Mouse (Mus musculus) limb, embryonic 15.5 days (tissue): ENCODE measurements at regions not wholly inside any gene's neighbourhood (a gene's known extent, or its start where the extent isn't known, plus 50 kb on each side); places are given as distances from the start of the nearest gene placed in this dataset.

Experiments used
- ATAC-seq: fragments of 200-750 bp; cut with Nextera tagmentation; 2 replicates; pipeline ENCODE4 v1.8.0; 2017; ENCODE audit warnings: low read depth, moderate TSS enrichment; ENCODE audit not compliant: insufficient number of reproducible peaks, low FRiP score, low TSS enrichment
- H3K27ac ChIP-seq: fragments of 300-500 bp; sonication (generic); 2 replicates; pipeline ENCODE4 v1.5.1; 2015; ENCODE audit warnings: moderate library complexity, mild to moderate bottlenecking, inconsistent platforms
- H3K27me3 ChIP-seq: fragments of 300-500 bp; sonication (generic); 2 replicates; pipeline ENCODE4 v1.6.1; 2015; ENCODE audit warnings: inconsistent platforms
- H3K36me3 ChIP-seq: fragments of 300-500 bp; sonication (generic); 2 replicates; pipeline ENCODE4 v1.6.1; 2015; ENCODE audit warnings: inconsistent platforms
- H3K4me1 ChIP-seq: fragments of 300-500 bp; sonication (generic); 2 replicates; pipeline ENCODE4 v1.6.1; 2015; ENCODE audit warnings: inconsistent platforms
- H3K4me2 ChIP-seq: fragments of 300-500 bp; sonication (generic); 2 replicates; pipeline ENCODE4 v1.6.1; 2015; ENCODE audit warnings: mild to moderate bottlenecking, inconsistent platforms
- H3K4me3 ChIP-seq: fragments of 300-500 bp; sonication (generic); 2 replicates; pipeline ENCODE4 v1.5.1; 2015; ENCODE audit warnings: mild to moderate bottlenecking, inconsistent platforms
- H3K9ac ChIP-seq: fragments of 300-500 bp; sonication (generic); 2 replicates; pipeline ENCODE4 v1.6.1; 2015; ENCODE audit warnings: inconsistent platforms
- H3K9me3 ChIP-seq: fragments of 300-500 bp; sonication (generic); 2 replicates; pipeline ENCODE4 v1.6.1; 2016; ENCODE audit warnings: inconsistent platforms
- WGBS: fragments of 180-500 bp; shearing (Covaris S2); methylation state at CpG from one replicate; pipeline ENCODE4 v1.1.7; 2015; 5-methylcytosine and 5-hydroxymethylcytosine counted together

- no peak for ATAC-seq
- WGBS, result 79% methylated on average over 3 of the region's 3 CpGs
- H3K4me3 ChIP-seq, result no peak overlapping the region
- H3K27me3 ChIP-seq, result no peaks in the 10 kb centered on the region
- H3K4me2 ChIP-seq, result no peak overlapping the region
- H3K27ac ChIP-seq, result no peak overlapping the region
- no peak overlapping the region for H3K9ac ChIP-seq
- no peaks in the 10 kb centered on the region for H3K4me1 ChIP-seq
- H3K9me3 ChIP-seq, result no peaks in the 10 kb centered on the region
- H3K36me3 ChIP-seq, result no peaks in the 10 kb centered on the region
Measured at GRCm38 (mm10) chr3:139844443-139844842, 638.9 kb downstream of the Stpg2 start.

GRCm38 (mm10) chr3:139847826-139848225, 642.3 kb downstream of the Stpg2 start:
- Histone ChIP-seq H3K27ac (no peak overlapping the region), H3K27me3 (no peaks in the 10 kb centered on the region), H3K4me2 (no peak overlapping the region), H3K9me3 (no peaks in the 10 kb centered on the region), H3K4me1 (no peaks in the 10 kb centered on the region), H3K4me3 (no peak overlapping the region), H3K36me3 (no peaks in the 10 kb centered on the region), H3K9ac (no peak overlapping the region)
- 65% methylated on average over 5 of the region's 5 CpGs for WGBS
- ATAC-seq, result no peak

- peak overlapping the region; percentile 33 for H3K4me2 ChIP-seq
- H3K27me3 ChIP-seq, result no peaks in the 10 kb centered on the region
- ATAC-seq, result peak; percentile 80
- peaks cover 11% of the 10 kb centered on the region for H3K4me1 ChIP-seq
- H3K9ac ChIP-seq, result no peak overlapping the region
- H3K4me3 ChIP-seq, result 0 out of 2 replicates have a peak overlapping the region, but pooled peaks have one; percentile 11
- H3K9me3 ChIP-seq, result no peaks in the 10 kb centered on the region
- no peaks in the 10 kb centered on the region for H3K36me3 ChIP-seq
- 16% methylated on average over 16 of the region's 16 CpGs for WGBS
- H3K27ac ChIP-seq, result peak overlapping the region; percentile 78
Measured at GRCm38 (mm10) chr3:139859966-139860635, 654.6 kb downstream of the Stpg2 start.

GRCm38 (mm10) chr3:139860831-139861371, 655.4 kb downstream of the Stpg2 start:
- Histone ChIP-seq H3K27ac (peak overlapping the region; percentile 78), H3K4me2 (peak overlapping the region; percentile 33), H3K27me3 (no peaks in the 10 kb centered on the region), H3K36me3 (no peaks in the 10 kb centered on the region), H3K9ac (no peak overlapping the region), H3K4me3 (0 out of 2 replicates have a peak overlapping the region, but pooled peaks have one; percentile 11), H3K4me1 (peaks cover 11% of the 10 kb centered on the region), H3K9me3 (no peaks in the 10 kb centered on the region)
- no peak for ATAC-seq
- 12% methylated on average over 9 of the region's 9 CpGs for WGBS

- no peak overlapping the region for H3K27ac ChIP-seq
- H3K4me3 ChIP-seq, result no peak overlapping the region
- no peaks in the 10 kb centered on the region for H3K36me3 ChIP-seq
- H3K9me3 ChIP-seq, result no peaks in the 10 kb centered on the region
- no peak overlapping the region for H3K4me2 ChIP-seq
- no peak overlapping the region for H3K9ac ChIP-seq
- H3K4me1 ChIP-seq, result peaks cover 1% of the 10 kb centered on the region
- no peak for ATAC-seq
- H3K27me3 ChIP-seq, result no peaks in the 10 kb centered on the region
Measured at GRCm38 (mm10) chr3:139866329-139866728, 660.8 kb downstream of the Stpg2 start.

- Histone ChIP-seq H3K36me3 (no peaks in the 10 kb centered on the region), H3K27me3 (no peaks in the 10 kb centered on the region), H3K9ac (no peak overlapping the region), H3K27ac (no peak overlapping the region), H3K4me2 (no peak overlapping the region), H3K4me3 (no peak overlapping the region), H3K4me1 (no peaks in the 10 kb centered on the region), H3K9me3 (no peaks in the 10 kb centered on the region)
- ATAC-seq, result no peak
- WGBS, result 76% methylated on average over 4 of the region's 4 CpGs
Measured at GRCm38 (mm10) chr3:139867030-139867429, 661.5 kb downstream of the Stpg2 start.

- H3K9me3 ChIP-seq, result no peaks in the 10 kb centered on the region
- no peak overlapping the region for H3K4me2 ChIP-seq
- H3K36me3 ChIP-seq, result no peaks in the 10 kb centered on the region
- H3K27ac ChIP-seq, result no peak overlapping the region
- no peak overlapping the region for H3K4me3 ChIP-seq
- no peak overlapping the region for H3K9ac ChIP-seq
- 78% methylated on average over 3 of the region's 3 CpGs for WGBS
- ATAC-seq, result no peak
- H3K27me3 ChIP-seq, result no peaks in the 10 kb centered on the region
- no peaks in the 10 kb centered on the region for H3K4me1 ChIP-seq
Measured at GRCm38 (mm10) chr3:139867499-139867898, 662.0 kb downstream of the Stpg2 start.

- Histone ChIP-seq H3K36me3 (no peaks in the 10 kb centered on the region), H3K4me2 (no peak overlapping the region), H3K27me3 (no peaks in the 10 kb centered on the region), H3K9me3 (no peaks in the 10 kb centered on the region), H3K27ac (no peak overlapping the region), H3K9ac (no peak overlapping the region), H3K4me1 (no peaks in the 10 kb centered on the region), H3K4me3 (no peak overlapping the region)
- WGBS, result 76% methylated on average over 3 of the region's 3 CpGs
- no peak for ATAC-seq
Measured at GRCm38 (mm10) chr3:139869779-139870178, 664.3 kb downstream of the Stpg2 start.

GRCm38 (mm10) chr3:139885942-139886860, 680.7 kb downstream of the Stpg2 start:
- Histone ChIP-seq H3K4me1 (no peaks in the 10 kb centered on the region), H3K4me2 (no peak overlapping the region), H3K27me3 (no peaks in the 10 kb centered on the region), H3K27ac (no peak overlapping the region), H3K4me3 (no peak overlapping the region), H3K9ac (no peak overlapping the region), H3K9me3 (no peaks in the 10 kb centered on the region), H3K36me3 (no peaks in the 10 kb centered on the region)
- WGBS, result 65% methylated on average over 14 of the region's 14 CpGs
- no peak for ATAC-seq

GRCm38 (mm10) chr3:139887265-139887664, 681.8 kb downstream of the Stpg2 start:
- Histone ChIP-seq H3K9me3 (no peaks in the 10 kb centered on the region), H3K4me2 (no peak overlapping the region), H3K27me3 (no peaks in the 10 kb centered on the region), H3K36me3 (no peaks in the 10 kb centered on the region), H3K27ac (no peak overlapping the region), H3K9ac (no peak overlapping the region), H3K4me3 (no peak overlapping the region), H3K4me1 (no peaks in the 10 kb centered on the region)
- WGBS, result 73% methylated on average over 5 of the region's 5 CpGs
- ATAC-seq, result no peak

- no peak overlapping the region for H3K4me3 ChIP-seq
- no peaks in the 10 kb centered on the region for H3K27me3 ChIP-seq
- no peak overlapping the region for H3K9ac ChIP-seq
- no peaks in the 10 kb centered on the region for H3K9me3 ChIP-seq
- H3K4me1 ChIP-seq, result no peaks in the 10 kb centered on the region
- WGBS, result 83% methylated on average over 1 of the region's 1 CpGs
- no peak overlapping the region for H3K27ac ChIP-seq
- H3K4me2 ChIP-seq, result no peak overlapping the region
- no peaks in the 10 kb centered on the region for H3K36me3 ChIP-seq
- no peak for ATAC-seq
Measured at GRCm38 (mm10) chr3:139888537-139888936, 683.0 kb downstream of the Stpg2 start.

- ATAC-seq, result no peak
- Histone ChIP-seq H3K9ac (no peak overlapping the region), H3K4me3 (no peak overlapping the region), H3K36me3 (no peaks in the 10 kb centered on the region), H3K4me1 (no peaks in the 10 kb centered on the region), H3K9me3 (no peaks in the 10 kb centered on the region), H3K27me3 (no peaks in the 10 kb centered on the region), H3K4me2 (no peak overlapping the region), H3K27ac (no peak overlapping the region)
- 59% methylated on average over 2 of the region's 2 CpGs for WGBS
Measured at GRCm38 (mm10) chr3:139890186-139890585, 684.7 kb downstream of the Stpg2 start.
